20 mouse cellular contexts compared by ENCODE assay signal in genomic region chr6:99153682-99154081, GRCm38 (mm10).
"Had no signal": no experiment of that assay in that cellular context is flagged by ENCODE, and none has a peak within 500 bp of the region (broad histone marks: within the 10 kb centered on the region; RNA-seq: fewer than 3 reads in every experiment).

No protein-coding gene starts in this region.

- H3K36me3 ChIP-seq: limb, embryonic 12.5 days; limb, embryonic 15.5 days; midbrain, embryonic 10.5 days; midbrain, embryonic 13.5 days; neural tube, embryonic 13.5 days; stomach, embryonic 15.5 days had no signal

- H3K27me3 ChIP-seq: limb, embryonic 12.5 days; limb, embryonic 15.5 days; midbrain, embryonic 13.5 days; neural tube, embryonic 13.5 days; stomach, embryonic 15.5 days had no signal

- ATAC-seq: midbrain, embryonic 13.5 days; midbrain, embryonic 16.5 days had no signal

- H3K9ac ChIP-seq: limb, embryonic 12.5 days; limb, embryonic 15.5 days; midbrain, embryonic 13.5 days; neural tube, embryonic 13.5 days; stomach, embryonic 15.5 days had no signal

- DNase-seq: kidney, adult 18-20 months; kidney, adult 9 months; kidney, postnatal 14 days; kidney, postnatal 4 days; left cerebral cortex, postnatal 4 days; lung, adult 2 months; lung, postnatal 14 days; lung, postnatal 4 days; retina, postnatal 1 day; right cerebral cortex, postnatal 25 days; spleen, adult 18-20 months; thymus, postnatal 25 days had no signal

- H3K4me3 ChIP-seq: limb, embryonic 12.5 days; limb, embryonic 15.5 days; midbrain, embryonic 10.5 days; midbrain, embryonic 13.5 days; myocyte; neural tube, embryonic 13.5 days; stomach, embryonic 15.5 days had no signal

- H3K4me2 ChIP-seq: limb, embryonic 12.5 days; limb, embryonic 15.5 days; midbrain, embryonic 13.5 days; neural tube, embryonic 13.5 days; stomach, embryonic 15.5 days had no signal

- H3K4me1 ChIP-seq: limb, embryonic 12.5 days; limb, embryonic 15.5 days; midbrain, embryonic 13.5 days; neural tube, embryonic 13.5 days; stomach, embryonic 15.5 days had no signal

- H3K9me3 ChIP-seq: limb, embryonic 12.5 days; limb, embryonic 15.5 days; midbrain, embryonic 10.5 days; midbrain, embryonic 13.5 days; neural tube, embryonic 13.5 days; stomach, embryonic 15.5 days had no signal

- H3K27ac ChIP-seq: limb, embryonic 12.5 days; limb, embryonic 15.5 days; midbrain, embryonic 10.5 days; midbrain, embryonic 13.5 days; neural tube, embryonic 13.5 days; stomach, embryonic 15.5 days had no signal
